Mouse (Mus musculus) liver, adult 2 months (tissue): ENCODE results near the gene Lrsam1.

Source experiments
- CTCF ChIP-seq: fragments of 200-500 bp; IDR thresholded peaks from 2 replicates; pipeline ENCODE4 v1.5.1; 2011; ENCODE audit warnings: low read depth, low read length, control low read depth
- POLR2A ChIP-seq: fragments of 200-500 bp; IDR thresholded peaks from 2 replicates; pipeline ENCODE4 v1.6.1; 2011; ENCODE audit warnings: low read length, control low read depth; ENCODE audit not compliant: insufficient read depth; ENCODE audit errors: extremely low read depth

GRCm38 (mm10) chr2:32907442-32907841 lies 54.0 kb downstream of the Lrsam1 start:
- TF ChIP-seq CTCF (no peak), POLR2A (no peak)
